Mouse (Mus musculus): ENCODE results near the gene Cblc. TPM values are rescaled to one million over a fixed set of nuclear protein-coding genes. Genes with fewer than 3 reads are reported as not detected.
A peak's percentile ranks its signal among the peaks of the same experiment; 100 is the strongest.

Gene Cblc
- polyA plus RNA-seq, 1 experiment from 2014 or later = 4.7 TPM

DNA sequence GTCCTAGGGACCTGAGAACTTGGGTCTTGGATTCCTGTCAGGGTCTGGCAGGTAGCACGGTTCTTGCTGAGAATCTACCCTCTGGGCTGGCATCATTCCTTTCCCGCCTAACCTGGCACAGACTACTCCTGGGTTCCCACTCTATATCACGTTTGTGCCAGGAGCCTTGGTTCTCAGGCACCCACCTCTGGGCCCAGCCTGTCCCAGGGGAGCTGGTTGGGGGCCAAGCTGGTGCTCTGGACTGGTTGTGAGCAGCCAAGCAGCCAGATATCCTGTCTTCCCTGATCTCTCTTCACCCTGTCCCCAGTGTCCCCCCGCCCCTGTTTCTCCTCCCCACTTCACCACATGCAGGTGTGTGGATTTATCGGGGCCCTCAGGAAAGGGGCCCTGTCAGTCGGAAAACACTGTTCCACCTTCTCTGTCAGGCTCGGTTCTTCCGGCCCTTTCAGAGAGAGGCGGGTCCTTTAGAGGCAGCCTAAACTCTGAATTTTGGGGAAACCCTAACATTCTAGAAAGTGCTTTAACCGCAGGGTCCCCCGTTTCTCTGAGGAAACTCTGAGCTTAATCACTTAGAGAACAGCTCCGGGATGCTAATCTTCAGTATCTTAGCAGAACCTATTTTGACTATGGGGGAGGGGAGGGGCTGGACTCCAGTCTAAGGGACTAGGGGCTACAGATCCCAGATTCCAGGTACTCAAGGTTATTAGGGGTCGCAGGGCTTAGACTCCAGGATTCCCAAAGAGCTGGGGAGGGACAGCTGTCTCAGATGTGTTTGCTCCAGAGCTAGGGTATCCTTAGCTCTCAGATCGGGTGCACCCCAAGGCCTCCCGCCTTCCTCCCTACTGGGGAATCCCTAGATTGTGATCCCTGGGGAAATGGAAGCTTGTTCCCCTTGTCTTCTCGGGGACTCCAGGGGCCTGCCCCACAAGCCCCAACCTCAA, 26.9 kb downstream of the Cblc start:
- DNase-seq (ENCODE audit: low spot score) = no peak
- Histone ChIP-seq H3K27ac (replicated peaks; ENCODE audit: low read depth, low read length) (peak overlapping the region; percentile 23; the same call in 1 of the 2 replicates), H3K4me3 (ENCODE audit: low read depth, low read length) (peak overlapping the region; percentile 42), H3K9me3 (ENCODE audit: control insufficient read depth, low read length) (no peaks in the 10 kb centered on the region), H3K36me3 (ENCODE audit: control insufficient read depth, insufficient read depth, low read length) (peaks cover 6% of the 10 kb centered on the region; the same call in 1 of the 2 replicates), H3K4me2 (ENCODE audit: low read depth, low read length) (peak overlapping the region; percentile 61), H3K27me3 (replicated peaks; ENCODE audit: control insufficient read depth, insufficient read depth, low read length) (no peaks in the 10 kb centered on the region), H3K4me1 (ENCODE audit: control insufficient read depth, insufficient read depth, low read length) (peaks cover 17% of the 10 kb centered on the region), H3K9ac (ENCODE audit: low read depth, low read length) (peak overlapping the region; percentile 58)
- ATAC-seq (ENCODE audit: low read depth) = peak; percentile 20; the same call in 1 of the 2 replicates
- WGBS = 5% methylated on average over 16 of the region's 16 CpGs

DNA sequence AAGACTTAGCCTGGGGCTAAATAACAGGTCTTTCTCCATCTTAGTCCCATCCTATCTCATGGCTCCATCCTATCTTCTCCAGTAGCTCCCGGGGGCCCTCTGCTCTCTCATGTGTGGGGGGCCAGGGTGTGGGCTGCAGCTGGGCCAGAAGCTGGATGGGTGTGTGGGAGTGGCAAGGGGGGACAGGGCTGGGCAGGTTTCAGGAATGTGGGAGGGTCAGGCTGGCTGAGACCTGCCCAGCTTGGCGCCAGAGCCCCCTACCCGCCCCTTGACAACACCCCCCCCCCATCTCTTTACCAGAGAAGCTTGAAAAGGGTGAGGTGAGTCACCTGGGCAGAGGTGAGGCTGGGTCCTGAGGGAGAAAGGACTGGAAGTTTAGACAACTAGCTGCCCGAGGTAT, 27.6 kb downstream of the Cblc start:
- peak; percentile 53 for ATAC-seq (ENCODE audit: low read depth)
- WGBS = 16% methylated on average over 4 of the region's 4 CpGs

DNA sequence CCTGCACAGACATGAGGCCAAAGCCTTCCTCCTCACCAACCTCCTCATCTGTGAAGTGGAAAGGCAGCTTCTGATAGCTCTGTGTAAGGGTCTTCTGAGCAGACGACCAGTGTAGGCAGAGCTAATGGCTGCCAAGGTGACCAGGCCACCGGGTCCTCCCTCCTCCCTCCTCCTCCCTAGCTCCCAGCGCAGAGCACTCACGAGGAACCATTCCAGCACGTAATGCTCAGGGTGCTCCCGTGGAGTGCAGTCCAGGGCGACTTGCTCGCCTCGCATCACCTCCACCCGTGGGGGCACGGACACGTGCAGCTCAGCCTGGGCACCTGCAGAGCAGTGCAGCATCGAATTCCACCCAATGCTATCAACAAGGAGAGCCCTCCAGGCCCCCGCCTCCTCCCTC, 28.4 kb downstream of the Cblc start:
- ATAC-seq (ENCODE audit: low read depth) (no peak), DNase-seq (ENCODE audit: low spot score) (no peak)
- peak overlapping the region; percentile 42 for H3K4me3 ChIP-seq (ENCODE audit: low read depth, low read length)
- peaks cover 17% of the 10 kb centered on the region for H3K4me1 ChIP-seq (ENCODE audit: control insufficient read depth, insufficient read depth, low read length)
- WGBS = 60% methylated on average over 14 of the region's 14 CpGs
- no peak overlapping the region for H3K27ac ChIP-seq (replicated peaks; ENCODE audit: low read depth, low read length)
- peaks cover 18% of the 10 kb centered on the region for H3K36me3 ChIP-seq (ENCODE audit: control insufficient read depth, insufficient read depth, low read length)
- peak overlapping the region; percentile 61 for H3K4me2 ChIP-seq (ENCODE audit: low read depth, low read length)
- no peaks in the 10 kb centered on the region for H3K9me3 ChIP-seq (ENCODE audit: control insufficient read depth, low read length)
- 0 out of 2 replicates have a peak overlapping the region, but pooled peaks have one; percentile 5 for H3K9ac ChIP-seq (ENCODE audit: low read depth, low read length)
- H3K27me3 ChIP-seq (replicated peaks; ENCODE audit: control insufficient read depth, insufficient read depth, low read length) = no peaks in the 10 kb centered on the region

More for the DNA sequence above, 27.6 kb downstream of the Cblc start:
- H3K4me2 ChIP-seq (ENCODE audit: low read depth, low read length) = peak overlapping the region; percentile 61
- H3K27me3 ChIP-seq (replicated peaks; ENCODE audit: control insufficient read depth, insufficient read depth, low read length) = no peaks in the 10 kb centered on the region
- H3K36me3 ChIP-seq (ENCODE audit: control insufficient read depth, insufficient read depth, low read length) = peaks cover 12% of the 10 kb centered on the region; the same call in 1 of the 2 replicates
- peak; percentile 57 for DNase-seq (ENCODE audit: low spot score)
- H3K9me3 ChIP-seq (ENCODE audit: control insufficient read depth, low read length) = no peaks in the 10 kb centered on the region
- peak overlapping the region; percentile 42 for H3K4me3 ChIP-seq (ENCODE audit: low read depth, low read length)
- peak overlapping the region; percentile 58; the same call in 1 of the 2 replicates for H3K9ac ChIP-seq (ENCODE audit: low read depth, low read length)
- H3K27ac ChIP-seq (replicated peaks; ENCODE audit: low read depth, low read length) = no peak overlapping the region; the same call in 1 of the 2 replicates
- H3K4me1 ChIP-seq (ENCODE audit: control insufficient read depth, insufficient read depth, low read length) = peaks cover 17% of the 10 kb centered on the region

DNA sequence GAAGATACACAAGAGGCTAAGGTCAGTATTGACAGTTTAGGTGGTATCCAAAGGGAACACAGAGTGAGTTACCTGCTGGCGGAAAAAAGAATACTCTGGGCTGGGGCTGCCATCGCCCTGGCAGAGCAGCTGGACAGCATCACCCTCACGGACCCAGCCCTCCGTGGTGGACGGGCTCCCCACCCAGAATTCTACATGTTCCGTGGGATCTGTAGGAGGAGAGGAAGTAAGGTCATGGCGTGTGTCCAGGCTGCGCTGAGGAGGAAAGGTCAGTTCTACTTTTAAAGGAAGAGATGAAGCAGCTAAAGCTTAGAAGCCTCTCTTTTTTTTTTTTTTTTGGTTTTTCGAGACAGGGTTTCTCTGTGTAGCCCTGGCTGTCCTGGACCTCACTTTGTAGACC, 32.0 kb downstream of the Cblc start:
- Histone ChIP-seq H3K4me1 (ENCODE audit: control insufficient read depth, insufficient read depth, low read length) (peaks cover 5% of the 10 kb centered on the region; the same call in 1 of the 2 replicates), H3K4me3 (ENCODE audit: low read depth, low read length) (no peak overlapping the region), H3K27ac (replicated peaks; ENCODE audit: low read depth, low read length) (no peak overlapping the region), H3K36me3 (ENCODE audit: control insufficient read depth, insufficient read depth, low read length) (peaks cover 35% of the 10 kb centered on the region), H3K4me2 (ENCODE audit: low read depth, low read length) (no peak overlapping the region), H3K9ac (ENCODE audit: low read depth, low read length) (no peak overlapping the region), H3K9me3 (ENCODE audit: control insufficient read depth, low read length) (no peaks in the 10 kb centered on the region), H3K27me3 (replicated peaks; ENCODE audit: control insufficient read depth, insufficient read depth, low read length) (no peaks in the 10 kb centered on the region)
- no peak for ATAC-seq (ENCODE audit: low read depth)
- DNase-seq (ENCODE audit: low spot score) = no peak
- WGBS = 89% methylated on average over 9 of the region's 9 CpGs

DNA sequence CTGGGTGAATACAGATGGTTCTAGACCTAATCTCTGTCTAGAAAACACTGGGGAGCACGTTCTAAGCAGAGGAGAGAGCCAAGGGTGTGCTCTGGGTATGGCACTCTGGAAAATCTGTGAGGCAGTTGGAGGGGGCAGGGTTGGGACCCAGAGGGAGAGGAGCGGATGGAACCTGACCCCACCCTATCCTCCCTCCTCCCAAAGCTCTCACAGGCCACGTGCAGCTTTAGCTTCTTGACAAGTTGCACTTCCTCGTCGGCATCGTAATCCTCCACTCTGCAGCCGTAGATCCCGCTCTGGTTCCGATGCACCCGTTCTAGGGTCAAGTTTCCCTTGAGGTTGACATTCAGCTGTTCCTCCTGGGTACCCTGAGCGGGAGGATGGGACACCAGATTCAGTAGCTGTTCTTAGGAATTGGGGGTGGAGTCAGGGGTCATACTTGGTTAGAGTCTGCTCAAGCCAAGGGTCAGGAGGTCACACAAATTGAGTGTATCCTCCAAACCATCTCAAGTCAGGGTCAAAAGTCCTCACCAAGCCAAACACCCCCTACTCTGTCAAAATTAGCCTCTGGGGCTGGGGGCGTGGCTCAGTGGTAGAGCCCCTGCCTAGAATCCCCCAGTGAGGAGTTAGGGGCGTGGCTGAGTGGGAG, 32.7 kb downstream of the Cblc start:
- Histone ChIP-seq H3K4me2 (ENCODE audit: low read depth, low read length) (no peak overlapping the region), H3K27ac (replicated peaks; ENCODE audit: low read depth, low read length) (no peak overlapping the region), H3K9ac (ENCODE audit: low read depth, low read length) (no peak overlapping the region), H3K27me3 (replicated peaks; ENCODE audit: control insufficient read depth, insufficient read depth, low read length) (no peaks in the 10 kb centered on the region), H3K4me3 (ENCODE audit: low read depth, low read length) (no peak overlapping the region), H3K4me1 (ENCODE audit: control insufficient read depth, insufficient read depth, low read length) (no peaks in the 10 kb centered on the region), H3K36me3 (ENCODE audit: control insufficient read depth, insufficient read depth, low read length) (peaks cover 39% of the 10 kb centered on the region), H3K9me3 (ENCODE audit: control insufficient read depth, low read length) (no peaks in the 10 kb centered on the region)
- WGBS = 75% methylated on average over 13 of the region's 13 CpGs
- ATAC-seq (ENCODE audit: low read depth) (no peak), DNase-seq (ENCODE audit: low spot score) (no peak)

DNA sequence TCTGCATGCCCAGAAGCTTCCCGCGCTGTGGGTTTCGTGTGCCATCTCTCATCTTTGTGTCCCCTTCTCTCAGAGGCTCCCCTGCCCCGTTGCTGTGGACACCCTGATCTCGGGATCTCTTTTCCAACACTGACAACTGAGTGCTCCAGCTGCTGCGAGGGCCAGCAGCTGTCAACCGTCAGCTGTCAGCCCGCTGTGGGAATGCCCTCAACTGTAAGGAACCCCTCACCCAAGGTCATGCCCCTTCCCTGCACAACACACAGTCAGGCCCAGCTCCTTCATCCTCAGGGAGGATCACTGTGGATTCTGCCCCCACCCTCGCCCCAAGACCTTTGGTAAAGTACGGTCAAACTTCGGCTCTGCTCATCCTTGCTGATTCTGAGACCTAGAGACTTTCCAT, 34.3 kb downstream of the Cblc start:
- peak; percentile 60 for DNase-seq (ENCODE audit: low spot score)
- WGBS = 73% methylated on average over 11 of the region's 11 CpGs

DNA sequence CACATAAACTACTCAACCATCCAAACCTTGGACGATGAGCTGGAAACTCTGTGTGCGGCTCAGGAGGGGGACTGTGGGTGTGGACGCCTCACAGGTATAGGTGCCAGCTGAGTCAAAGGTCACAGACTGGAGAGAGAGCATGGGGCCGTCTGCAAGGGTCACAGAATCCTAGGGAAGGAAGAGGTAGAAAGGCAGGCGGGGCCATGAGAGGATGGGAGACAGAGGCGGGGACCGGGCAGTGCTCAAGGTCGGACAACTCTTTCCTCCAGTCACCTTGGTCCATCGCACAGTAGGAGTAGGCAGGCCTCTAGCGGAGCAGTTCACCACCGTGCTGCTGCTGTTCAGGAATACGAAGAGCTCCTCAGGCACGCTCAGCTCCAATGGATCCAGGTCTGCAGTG, 36.6 kb downstream of the Cblc start:
- no peaks in the 10 kb centered on the region for H3K4me1 ChIP-seq (ENCODE audit: control insufficient read depth, insufficient read depth, low read length)
- H3K36me3 ChIP-seq (ENCODE audit: control insufficient read depth, insufficient read depth, low read length) = peaks cover 47% of the 10 kb centered on the region
- no peak overlapping the region for H3K4me3 ChIP-seq (ENCODE audit: low read depth, low read length)
- no peaks in the 10 kb centered on the region for H3K9me3 ChIP-seq (ENCODE audit: control insufficient read depth, low read length)
- DNase-seq (ENCODE audit: low spot score) (no peak), ATAC-seq (ENCODE audit: low read depth) (no peak)
- H3K27me3 ChIP-seq (replicated peaks; ENCODE audit: control insufficient read depth, insufficient read depth, low read length) = no peaks in the 10 kb centered on the region
- no peak overlapping the region for H3K9ac ChIP-seq (ENCODE audit: low read depth, low read length)
- H3K4me2 ChIP-seq (ENCODE audit: low read depth, low read length) = no peak overlapping the region
- no peak overlapping the region for H3K27ac ChIP-seq (replicated peaks; ENCODE audit: low read depth, low read length)
- 90% methylated on average over 13 of the region's 13 CpGs for WGBS

More for the DNA sequence above, 34.3 kb downstream of the Cblc start:
- Histone ChIP-seq H3K4me3 (ENCODE audit: low read depth, low read length) (no peak overlapping the region), H3K4me2 (ENCODE audit: low read depth, low read length) (no peak overlapping the region), H3K9ac (ENCODE audit: low read depth, low read length) (no peak overlapping the region), H3K9me3 (ENCODE audit: control insufficient read depth, low read length) (no peaks in the 10 kb centered on the region), H3K36me3 (ENCODE audit: control insufficient read depth, insufficient read depth, low read length) (peaks cover 51% of the 10 kb centered on the region), H3K27ac (replicated peaks; ENCODE audit: low read depth, low read length) (no peak overlapping the region), H3K27me3 (replicated peaks; ENCODE audit: control insufficient read depth, insufficient read depth, low read length) (no peaks in the 10 kb centered on the region), H3K4me1 (ENCODE audit: control insufficient read depth, insufficient read depth, low read length) (no peaks in the 10 kb centered on the region)
- ATAC-seq (ENCODE audit: low read depth) = peak; percentile 58

DNA sequence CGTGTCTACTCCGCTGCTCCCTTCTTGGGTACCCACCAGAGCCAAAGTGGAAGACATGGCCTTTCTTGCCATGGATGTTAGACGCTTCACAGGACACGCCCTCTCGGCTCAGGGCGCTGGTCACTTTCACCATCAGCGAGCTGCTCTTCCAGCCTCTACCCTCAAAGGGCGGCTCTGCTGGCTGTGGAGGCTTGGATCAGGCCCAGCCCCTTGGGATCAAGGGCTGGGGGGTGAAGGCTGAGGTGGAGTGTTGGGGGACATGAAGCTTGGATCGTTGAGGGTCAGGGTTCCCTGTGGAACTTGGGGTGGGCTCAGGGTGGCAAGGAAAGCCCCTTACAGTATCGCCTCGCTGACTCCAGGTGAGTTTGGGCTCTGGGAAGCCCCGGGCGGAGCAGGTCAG, 38.0 kb downstream of the Cblc start:
- H3K27ac ChIP-seq (replicated peaks; ENCODE audit: low read depth, low read length) = no peak overlapping the region
- no peak overlapping the region for H3K4me3 ChIP-seq (ENCODE audit: low read depth, low read length)
- H3K36me3 ChIP-seq (ENCODE audit: control insufficient read depth, insufficient read depth, low read length) = peaks cover 35% of the 10 kb centered on the region; the same call in 1 of the 2 replicates
- no peak for DNase-seq (ENCODE audit: low spot score)
- H3K9ac ChIP-seq (ENCODE audit: low read depth, low read length) = no peak overlapping the region
- ATAC-seq (ENCODE audit: low read depth) = no peak
- H3K9me3 ChIP-seq (ENCODE audit: control insufficient read depth, low read length) = no peaks in the 10 kb centered on the region
- 91% methylated on average over 13 of the region's 13 CpGs for WGBS
- no peak overlapping the region for H3K4me2 ChIP-seq (ENCODE audit: low read depth, low read length)
- H3K4me1 ChIP-seq (ENCODE audit: control insufficient read depth, insufficient read depth, low read length) = no peaks in the 10 kb centered on the region
- no peaks in the 10 kb centered on the region for H3K27me3 ChIP-seq (replicated peaks; ENCODE audit: control insufficient read depth, insufficient read depth, low read length)

All from embryonic facial prominence, embryonic 14.5 days (tissue).